Comparison of ENCODE assay signal across 38 mouse cellular contexts in genomic region chr10:127679881-127680280, GRCm38 (mm10). TPM values are rescaled to one million over a fixed set of nuclear protein-coding genes. Genes with fewer than 3 reads are reported as not detected.
"Had no signal": no experiment of that assay in that cellular context is flagged by ENCODE, and none has a peak within 500 bp of the region (broad histone marks: within the 10 kb centered on the region; RNA-seq: fewer than 3 reads in every experiment).

No protein-coding gene starts in this region.

- DNase-seq: heart, postnatal 10 days; heart, postnatal 14 days; heart, postnatal 36 days; heart, postnatal 4 days; kidney, adult 11 months; kidney, adult 18-20 months; kidney, adult 2 months; kidney, adult 8-10 months; kidney, adult 9 months; kidney, postnatal 10 days; kidney, postnatal 14 days; kidney, postnatal 25 days; kidney, postnatal 36 days; kidney, postnatal 4 days; layer of hippocampus, adult 9-11 months; layer of hippocampus, postnatal 36 days had no signal

- H3K36me3 ChIP-seq: heart, embryonic 12.5 days; heart, embryonic 13.5 days; heart, embryonic 15.5 days; hindbrain, embryonic 12.5 days; hindbrain, embryonic 13.5 days; hindbrain, embryonic 15.5 days; intestine, embryonic 15.5 days; kidney, embryonic 15.5 days had no signal

- H3K9ac ChIP-seq: heart, embryonic 15.5 days; hindbrain, embryonic 12.5 days; hindbrain, embryonic 13.5 days; hindbrain, embryonic 14.5 days; hindbrain, embryonic 15.5 days; intestine, embryonic 15.5 days; kidney, embryonic 15.5 days had no signal

- H3K27ac ChIP-seq: heart, embryonic 13.5 days; heart, embryonic 15.5 days; hindbrain, embryonic 10.5 days; hindbrain, embryonic 12.5 days; hindbrain, embryonic 13.5 days; hindbrain, embryonic 14.5 days; hindbrain, embryonic 15.5 days; hindbrain, postnatal 0 days; intestine, embryonic 15.5 days; kidney, embryonic 15.5 days; kidney, postnatal 0 days; layer of hippocampus, adult 2 months; left cerebral cortex, adult 2 months had no signal

- H3K4me2 ChIP-seq: heart, embryonic 11.5 days; heart, embryonic 12.5 days; heart, embryonic 13.5 days; heart, embryonic 15.5 days; hindbrain, embryonic 12.5 days; hindbrain, embryonic 13.5 days; hindbrain, embryonic 14.5 days; hindbrain, embryonic 15.5 days; intestine, embryonic 15.5 days; kidney, embryonic 15.5 days had no signal

- H3K27me3 ChIP-seq: heart, embryonic 12.5 days; heart, embryonic 13.5 days; heart, embryonic 15.5 days; hindbrain, embryonic 12.5 days; hindbrain, embryonic 13.5 days; hindbrain, embryonic 15.5 days; intestine, embryonic 15.5 days; kidney, embryonic 15.5 days had no signal

- ATAC-seq: hindbrain, embryonic 16.5 days; hindbrain, postnatal 0 days; inflammation-experienced regulatory T-cells, adult 6 months; intestine, embryonic 15.5 days; intestine, embryonic 16.5 days; intestine, postnatal 0 days had no signal

- H3K9me3 ChIP-seq: heart, embryonic 12.5 days; heart, embryonic 13.5 days; heart, embryonic 15.5 days; hindbrain, embryonic 10.5 days; hindbrain, embryonic 12.5 days; hindbrain, embryonic 13.5 days; hindbrain, embryonic 15.5 days; intestine, embryonic 15.5 days; kidney, embryonic 15.5 days had no signal

- H3K4me3 ChIP-seq: heart, embryonic 12.5 days; heart, embryonic 13.5 days; heart, embryonic 15.5 days; hindbrain, embryonic 10.5 days; hindbrain, embryonic 12.5 days; hindbrain, embryonic 13.5 days; hindbrain, embryonic 15.5 days; intestine, embryonic 15.5 days; kidney, embryonic 15.5 days; layer of hippocampus, adult 2 months; left cerebral cortex, adult 2 months had no signal

RNA-seq across cellular contexts. Expression of gene Myo1a, which starts 25.1 kb away (rescaled TPM):
- total RNA-seq: heart, postnatal 10 days; heart, postnatal 36 days; hematopoietic stem cell, adult 5-6 weeks had no signal
- polyA plus RNA-seq: inflammation-experienced regulatory T-cells, adult 6 months had no signal

RNA-seq across cellular contexts. Expression of gene Tac2, which starts 44.4 kb away (rescaled TPM):
- total RNA-seq: heart, postnatal 10 days; heart, postnatal 14 days; heart, postnatal 25 days; heart, postnatal 36 days; heart, postnatal 4 days; hematopoietic stem cell, adult 5-6 weeks had no signal
- polyA plus RNA-seq: hindbrain, embryonic 10.5 days; hindbrain, embryonic 11.5 days; hindbrain, embryonic 12.5 days; hindbrain, embryonic 13.5 days; inflammation-experienced regulatory T-cells, adult 6 months; intestine, postnatal 0 days; kidney, adult 2 months had no signal
